Mouse (Mus musculus): ENCODE measurements around the gene Asic4.

Asic4 gene

GRCm38 (mm10) chr1:75450314-75451005 lies at the start of gene Asic4:
TSS of gene Asic4 (plus strand) at chr1:75450436.
- DNase-seq (ENCODE audit: low spot score), result no peak

- DNase-seq (ENCODE audit: low spot score), result no peak
Measured at GRCm38 (mm10) chr1:75400493-75401115, 49.6 kb upstream of the Asic4 start.

GRCm38 (mm10) chr1:75405547-75405946 lies 44.7 kb upstream of the Asic4 start:
- DNase-seq (ENCODE audit: low spot score), result no peak

- DNase-seq (ENCODE audit: low spot score), result no peak
Measured at GRCm38 (mm10) chr1:75406173-75406572, 44.1 kb upstream of the Asic4 start.

- DNase-seq (ENCODE audit: low spot score), result no peak
Measured at GRCm38 (mm10) chr1:75407056-75407455, 43.2 kb upstream of the Asic4 start.

GRCm38 (mm10) chr1:75408210-75408609 lies 42.0 kb upstream of the Asic4 start:
- no peak for DNase-seq (ENCODE audit: low spot score)

- DNase-seq (ENCODE audit: low spot score), result no peak
Measured at GRCm38 (mm10) chr1:75409950-75410349, 40.3 kb upstream of the Asic4 start.

- DNase-seq (ENCODE audit: low spot score), result no peak
Measured at GRCm38 (mm10) chr1:75412196-75412595, 38.0 kb upstream of the Asic4 start.

- DNase-seq (ENCODE audit: low spot score), result no peak
Measured at GRCm38 (mm10) chr1:75413749-75414148, 36.5 kb upstream of the Asic4 start.

GRCm38 (mm10) chr1:75421794-75422193 lies 28.4 kb upstream of the Asic4 start:
- DNase-seq (ENCODE audit: low spot score), result no peak

GRCm38 (mm10) chr1:75422216-75422822 lies 27.9 kb upstream of the Asic4 start:
- no peak for DNase-seq (ENCODE audit: low spot score)

- DNase-seq (ENCODE audit: low spot score), result no peak
Measured at GRCm38 (mm10) chr1:75422823-75423471, 27.3 kb upstream of the Asic4 start.

GRCm38 (mm10) chr1:75423780-75424390 lies 26.4 kb upstream of the Asic4 start:
- DNase-seq (ENCODE audit: low spot score), result no peak

- DNase-seq (ENCODE audit: low spot score), result no peak
Measured at GRCm38 (mm10) chr1:75425796-75426471, 24.3 kb upstream of the Asic4 start.

- DNase-seq (ENCODE audit: low spot score), result peak; percentile 72
Measured at GRCm38 (mm10) chr1:75435475-75436328, 14.5 kb upstream of the Asic4 start, which contains the start of gene Gmppa. TSS of gene Gmppa (plus strand) at chr1:75435930.

GRCm38 (mm10) chr1:75438782-75439181 lies 11.5 kb upstream of the Asic4 start:
- no peak for DNase-seq (ENCODE audit: low spot score)

- DNase-seq (ENCODE audit: low spot score), result no peak
Measured at GRCm38 (mm10) chr1:75440661-75441060, 9.6 kb upstream of the Asic4 start.

- no peak for DNase-seq (ENCODE audit: low spot score)
Measured at GRCm38 (mm10) chr1:75441471-75441996, 8.7 kb upstream of the Asic4 start.

GRCm38 (mm10) chr1:75442171-75442570 lies 8.1 kb upstream of the Asic4 start:
- no peak for DNase-seq (ENCODE audit: low spot score)

- DNase-seq (ENCODE audit: low spot score), result no peak
Measured at GRCm38 (mm10) chr1:75442811-75443210, 7.4 kb upstream of the Asic4 start.

Data from urinary bladder, postnatal 25 days (tissue).